Mouse (Mus musculus) layer of hippocampus, adult 2 months (tissue): ENCODE data around the gene Ankrd52. TPM values are rescaled to one million over a fixed set of nuclear protein-coding genes. Genes with fewer than 3 reads are reported as not detected.

Experiments
- DNase-seq, 2 experiments: peaks; one replicate each; pipeline ENCODE4 v3.0.0; 2022; ENCODE audit warnings: low spot score in 2 of 2
- H3K27ac ChIP-seq: fragments of 200-600 bp; 2 replicates; pipeline ENCODE4 v1.8.1; 2022
- H3K4me3 ChIP-seq: fragments of 200-600 bp; 2 replicates; pipeline ENCODE4 v1.8.1; 2022; ENCODE audit warnings: mild to moderate bottlenecking
- CTCF ChIP-seq: fragments of 200-600 bp; conservative IDR thresholded peaks from 2 replicates; pipeline ENCODE4 v1.8.1; 2022; ENCODE audit warnings: antibody characterized with exemption, mild to moderate bottlenecking, moderate library complexity
- total RNA-seq, 2 experiments: library from RNA; stranded (reverse); gene quantifications; 2 replicates each; pipeline ENCODE4 v1.2.3; 2021

Ankrd52 gene
- total RNA-seq, 2 experiments from 2014 or later = 50.6 to 51.6 TPM

GRCm38 (mm10) chr10:128344568-128345275 lies 32.2 kb upstream of the Ankrd52 start:
- DNase-seq = peak; percentile 58 to 86
- TF ChIP-seq CTCF = no peak
- Histone ChIP-seq H3K27ac (peak overlapping the region; percentile 82), H3K4me3 (no peak overlapping the region; the same call in 1 of the 2 replicates)

GRCm38 (mm10) chr10:128347541-128347940 lies 29.4 kb upstream of the Ankrd52 start:
- DNase-seq = no peak
- no peak overlapping the region for H3K4me3 ChIP-seq
- no peak for TF ChIP-seq CTCF
- no peak overlapping the region for H3K27ac ChIP-seq

- peak; percentile 56 to 60 for DNase-seq
- no peak overlapping the region for H3K4me3 ChIP-seq
- TF ChIP-seq CTCF = peak; percentile 86
- no peak overlapping the region for H3K27ac ChIP-seq
Observed at GRCm38 (mm10) chr10:128358796-128359195, 18.1 kb upstream of the Ankrd52 start.

GRCm38 (mm10) chr10:128359226-128359625 lies 17.7 kb upstream of the Ankrd52 start:
- TF ChIP-seq CTCF = no peak
- no peak for DNase-seq
- H3K4me3 ChIP-seq = no peak overlapping the region
- no peak overlapping the region for H3K27ac ChIP-seq

- DNase-seq = no peak
- TF ChIP-seq CTCF = no peak
- H3K27ac ChIP-seq = no peak overlapping the region
- H3K4me3 ChIP-seq = no peak overlapping the region
Observed at GRCm38 (mm10) chr10:128361836-128362235, 15.1 kb upstream of the Ankrd52 start.

GRCm38 (mm10) chr10:128362568-128362967 lies 14.3 kb upstream of the Ankrd52 start:
- no peak overlapping the region for H3K4me3 ChIP-seq
- TF ChIP-seq CTCF = peak; percentile 78
- DNase-seq = no peak
- H3K27ac ChIP-seq = no peak overlapping the region

- TF ChIP-seq CTCF = no peak
- H3K27ac ChIP-seq = peak overlapping the region; percentile 92
- peak overlapping the region; percentile 81 for H3K4me3 ChIP-seq
- no peak for DNase-seq
Observed at GRCm38 (mm10) chr10:128367899-128368401, 9.0 kb upstream of the Ankrd52 start.

GRCm38 (mm10) chr10:128368402-128369217 lies 8.3 kb upstream of the Ankrd52 start, which contains the start of gene Coq10a:
Gene Coq10a (minus strand): TSS chr10:128368997.
- peak; percentile 91 to 95 for DNase-seq
- Histone ChIP-seq H3K4me3 (peak within 1 kb of the TSS; percentile 81), H3K27ac (peak within 1 kb of the TSS; percentile 92)
- TF ChIP-seq CTCF = no peak

- peak overlapping the region; percentile 92 for H3K27ac ChIP-seq
- H3K4me3 ChIP-seq = peak overlapping the region; percentile 81
- TF ChIP-seq CTCF = 0 out of 2 replicates have a peak, but pooled peaks have one; percentile 9
- DNase-seq = no peak
Observed at GRCm38 (mm10) chr10:128369218-128369543, 7.7 kb upstream of the Ankrd52 start.

- TF ChIP-seq CTCF = no peak
- peak overlapping the region; percentile 92 for H3K27ac ChIP-seq
- H3K4me3 ChIP-seq = peak overlapping the region; percentile 81
- no peak for DNase-seq
Observed at GRCm38 (mm10) chr10:128369599-128369998, 7.3 kb upstream of the Ankrd52 start.

GRCm38 (mm10) chr10:128370021-128370420 lies 6.9 kb upstream of the Ankrd52 start:
- Histone ChIP-seq H3K27ac (peak overlapping the region; percentile 92; the same call in 1 of the 2 replicates), H3K4me3 (no peak overlapping the region)
- no peak for DNase-seq
- TF ChIP-seq CTCF = no peak

- H3K27ac ChIP-seq = no peak overlapping the region
- TF ChIP-seq CTCF = no peak
- no peak for DNase-seq
- H3K4me3 ChIP-seq = no peak overlapping the region
Observed at GRCm38 (mm10) chr10:128370601-128371000, 6.3 kb upstream of the Ankrd52 start.

GRCm38 (mm10) chr10:128372142-128372541 lies 4.8 kb upstream of the Ankrd52 start:
- H3K27ac ChIP-seq = no peak overlapping the region
- peak; percentile 59 for TF ChIP-seq CTCF
- H3K4me3 ChIP-seq = no peak overlapping the region
- no peak for DNase-seq
